Mouse (Mus musculus) lung, postnatal 25 days (tissue): ENCODE results near the gene Ltf.

Source experiments
- DNase-seq: peaks from one replicate; pipeline ENCODE4 v3.0.0; 2022; ENCODE audit warnings: low spot score

Gene Ltf

GRCm38 (mm10) chr9:111019022-111019421 lies at the start of gene Ltf:
Gene Ltf (plus strand): TSS chr9:111019271.
- DNase-seq: no peak

DNA sequence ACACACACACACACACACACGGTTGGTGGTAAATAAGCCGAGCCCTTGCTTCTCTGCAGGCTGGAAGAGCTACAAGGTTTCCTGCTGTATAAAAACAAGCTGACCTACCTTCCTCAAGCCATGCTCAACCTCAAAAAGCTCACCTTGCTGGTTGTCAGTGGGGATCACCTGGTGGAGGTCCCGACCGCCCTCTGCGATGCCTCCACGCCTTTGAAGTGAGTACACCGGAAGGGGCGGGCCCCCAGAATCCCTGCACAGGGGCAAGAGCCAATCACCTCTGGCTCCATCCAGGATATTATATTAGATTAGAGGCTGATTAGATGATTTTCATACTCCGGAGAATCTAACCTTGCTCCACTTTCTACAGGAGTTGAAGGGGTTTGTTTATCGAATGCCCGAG lies 39.7 kb upstream of the Ltf start:
- DNase-seq: no peak

- no peak for DNase-seq
Observed at GRCm38 (mm10) chr9:110982351-110982750, 36.7 kb upstream of the Ltf start.

DNA sequence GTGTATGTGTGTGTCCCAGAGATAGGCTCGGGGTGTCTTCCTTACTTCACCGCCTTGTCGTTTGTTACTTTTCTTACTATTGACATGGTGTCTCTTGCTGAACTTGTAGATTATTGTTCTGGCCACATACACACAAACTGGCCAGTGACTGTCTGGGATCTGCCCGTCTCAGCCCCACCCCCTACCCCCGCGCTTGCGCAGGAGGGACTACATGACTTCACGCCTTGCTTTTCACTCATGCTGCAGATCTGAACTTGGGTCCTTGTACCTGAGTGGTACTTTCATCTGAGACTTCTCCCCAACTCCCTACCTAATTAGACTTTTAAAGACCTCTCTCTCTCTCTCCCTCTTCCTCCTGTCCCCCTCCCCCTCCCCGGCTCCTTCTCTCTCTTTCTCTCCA lies 35.0 kb upstream of the Ltf start:
- no peak for DNase-seq

DNA sequence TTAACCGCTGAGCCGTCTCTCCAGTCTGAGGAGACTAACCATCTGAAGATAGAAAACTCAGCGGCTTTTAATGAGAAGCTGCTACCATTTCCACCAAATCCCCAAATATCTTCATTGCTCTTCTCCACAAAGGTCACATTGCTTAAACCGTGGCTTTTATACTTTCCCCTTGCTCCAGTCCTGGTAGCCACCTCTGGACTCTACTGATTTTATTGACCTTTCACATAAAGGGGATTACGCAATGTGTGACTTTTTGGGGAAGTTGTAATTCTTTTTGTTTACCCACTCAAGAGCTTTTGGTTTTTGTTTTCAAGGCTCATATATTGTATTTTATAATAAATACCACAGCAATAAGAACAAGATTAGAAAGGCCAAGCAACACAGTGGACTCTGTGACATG lies 33.5 kb upstream of the Ltf start:
- DNase-seq: no peak

DNA sequence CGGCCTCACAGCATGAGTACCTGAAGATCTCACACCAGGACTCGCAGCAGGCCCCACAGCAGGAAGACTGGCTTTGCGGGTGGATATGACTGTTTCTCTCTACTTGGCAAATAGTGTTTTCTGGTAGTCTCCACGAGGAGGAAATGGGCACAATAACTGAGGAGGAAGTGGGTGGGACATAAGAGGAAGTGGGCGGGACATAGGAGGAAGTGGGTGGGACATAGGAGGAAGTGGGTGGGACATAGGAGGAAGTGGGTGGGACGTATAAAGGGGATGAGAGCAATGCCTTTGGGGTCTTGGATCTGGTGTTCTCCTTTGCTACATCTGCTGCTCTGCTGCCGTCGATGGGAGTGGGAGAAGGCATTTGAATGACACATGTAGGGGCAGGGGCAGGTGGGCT lies 33.1 kb upstream of the Ltf start:
- no peak for DNase-seq

DNA sequence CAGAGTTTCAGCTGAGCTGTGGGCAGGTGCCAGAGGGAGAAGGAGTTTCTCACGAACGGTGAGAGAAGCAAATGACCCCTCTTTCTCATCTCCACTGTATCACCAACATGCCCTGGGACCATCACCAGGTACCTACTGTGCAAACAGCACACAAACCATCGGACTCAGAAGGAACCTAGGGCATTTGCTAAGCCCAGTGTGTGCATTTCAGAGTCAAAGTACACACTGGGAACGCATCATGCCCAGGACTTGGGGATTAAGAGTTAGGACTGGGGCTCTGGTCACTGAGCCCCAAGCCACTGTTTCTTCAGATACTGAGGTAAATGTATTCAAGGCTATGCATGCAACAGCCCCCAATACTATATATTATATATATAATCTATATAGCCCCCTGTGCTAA lies 31.7 kb upstream of the Ltf start:
- no peak for DNase-seq

- DNase-seq: no peak
Observed at GRCm38 (mm10) chr9:110988078-110988477, 31.0 kb upstream of the Ltf start.

GRCm38 (mm10) chr9:110989141-110989540 lies 29.9 kb upstream of the Ltf start:
- no peak for DNase-seq

- DNase-seq: no peak
Observed at GRCm38 (mm10) chr9:110989543-110989942, 29.5 kb upstream of the Ltf start.

DNA sequence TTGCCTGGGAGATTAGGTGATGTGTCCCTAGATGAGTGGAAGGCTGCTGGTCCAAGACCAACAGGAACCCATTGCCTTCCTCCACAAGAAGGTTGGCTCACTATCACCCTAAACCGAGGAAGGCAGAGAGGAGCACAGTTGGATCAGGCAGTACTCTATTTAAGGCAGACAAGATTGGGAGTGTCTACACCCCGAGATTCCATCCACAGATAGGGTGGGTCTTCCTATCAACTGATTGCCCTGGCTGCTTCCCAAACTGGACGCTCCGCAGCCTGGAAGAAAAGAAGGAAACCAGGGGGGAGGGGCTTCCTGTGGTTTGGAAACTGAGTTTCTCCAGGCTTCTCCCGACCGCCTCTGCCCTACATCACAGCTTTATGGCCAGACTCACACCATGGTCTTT lies 28.9 kb upstream of the Ltf start, which contains the start of gene Rtp3:
Rtp3 (minus strand) TSS at position 380 of the 400 bp plus-strand sequence.
- DNase-seq: peak; percentile 75

GRCm38 (mm10) chr9:110993281-110993709 lies 25.8 kb upstream of the Ltf start:
- DNase-seq: no peak

GRCm38 (mm10) chr9:110994716-110995172 lies 24.3 kb upstream of the Ltf start:
- peak; percentile 92 for DNase-seq

- DNase-seq: peak; percentile 88
Observed at GRCm38 (mm10) chr9:110997245-110997644, 21.8 kb upstream of the Ltf start.

GRCm38 (mm10) chr9:110999056-110999455 lies 20.0 kb upstream of the Ltf start:
- peak; percentile 56 for DNase-seq

DNA sequence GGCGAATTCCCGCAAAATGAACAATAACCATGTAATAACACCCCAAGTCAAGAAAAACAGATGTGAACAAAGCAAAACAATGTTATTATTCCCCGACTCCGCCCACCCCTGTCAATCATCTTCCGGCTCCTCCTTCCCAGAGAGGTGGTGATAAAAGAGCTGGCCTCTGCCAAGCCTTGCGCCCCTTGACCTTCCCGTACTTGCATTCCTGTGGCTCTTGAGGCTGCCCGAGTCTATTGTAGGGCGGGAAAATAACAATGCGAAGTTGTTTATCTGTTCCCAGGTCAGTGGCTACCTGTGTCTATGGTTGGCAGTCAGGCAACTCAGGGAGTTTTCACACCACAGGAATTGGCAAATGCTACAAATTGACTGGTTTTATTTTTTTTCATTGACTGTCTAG lies 19.2 kb upstream of the Ltf start:
- peak; percentile 73 for DNase-seq

DNA sequence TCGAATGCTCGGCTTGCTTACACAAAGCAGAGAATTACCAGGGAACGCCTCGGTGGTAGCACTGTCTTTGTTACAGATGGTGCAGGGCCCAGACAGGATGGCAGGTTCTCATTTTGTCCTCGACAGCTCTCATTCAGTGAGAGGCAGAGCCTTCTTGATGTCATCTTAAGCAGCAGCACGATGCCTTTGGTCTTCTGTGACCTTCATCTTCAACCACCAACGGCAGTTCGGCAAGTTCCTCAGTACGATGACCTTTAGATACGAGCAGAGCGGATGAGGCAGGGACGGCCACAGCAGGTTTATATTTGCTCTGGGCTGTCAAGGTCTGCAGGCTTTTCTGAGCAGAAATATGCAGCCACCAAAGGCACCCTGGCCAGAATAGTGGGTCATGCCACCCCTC lies 17.4 kb upstream of the Ltf start:
- no peak for DNase-seq

DNA sequence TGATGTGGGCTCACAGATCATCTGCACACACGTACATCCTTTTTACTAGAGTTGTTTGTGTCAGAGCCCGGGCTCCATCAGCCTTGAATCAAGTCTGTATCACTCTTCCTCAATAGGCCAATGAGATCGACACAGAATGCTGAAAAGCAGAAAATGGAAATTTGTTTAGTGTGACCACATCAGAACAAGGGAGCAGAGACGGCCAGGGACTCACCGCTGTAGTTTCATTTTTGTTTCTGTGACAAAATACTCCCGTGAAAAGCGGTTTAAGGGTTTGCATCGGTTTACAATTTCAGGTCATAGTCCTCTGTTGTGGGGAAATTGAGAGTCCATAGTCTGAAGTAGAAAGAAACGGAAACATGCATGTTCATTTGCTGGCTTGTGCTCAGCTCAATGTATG lies 15.8 kb upstream of the Ltf start:
- DNase-seq: no peak

- no peak for DNase-seq
Observed at GRCm38 (mm10) chr9:111006544-111006943, 12.5 kb upstream of the Ltf start.

DNA sequence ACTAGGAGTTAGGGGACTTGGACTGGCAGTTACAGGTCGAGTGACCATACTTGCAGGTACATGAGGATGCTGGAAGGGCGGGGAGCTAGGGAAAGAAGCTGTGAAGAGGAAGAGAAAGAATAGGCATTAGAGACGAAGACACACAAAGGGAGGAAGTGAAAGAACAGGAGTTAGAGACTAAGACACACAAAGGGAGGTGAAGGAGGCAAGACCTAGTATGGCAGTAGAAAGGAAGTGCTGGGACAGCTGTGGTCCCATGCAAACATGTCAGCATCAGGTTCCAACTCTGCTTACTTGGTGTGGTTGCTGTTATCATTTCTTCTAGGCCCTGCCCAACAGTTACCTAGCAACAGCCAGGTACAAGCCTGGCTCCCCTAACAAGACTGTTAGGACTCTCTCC lies 9.3 kb upstream of the Ltf start:
- DNase-seq: no peak

DNA sequence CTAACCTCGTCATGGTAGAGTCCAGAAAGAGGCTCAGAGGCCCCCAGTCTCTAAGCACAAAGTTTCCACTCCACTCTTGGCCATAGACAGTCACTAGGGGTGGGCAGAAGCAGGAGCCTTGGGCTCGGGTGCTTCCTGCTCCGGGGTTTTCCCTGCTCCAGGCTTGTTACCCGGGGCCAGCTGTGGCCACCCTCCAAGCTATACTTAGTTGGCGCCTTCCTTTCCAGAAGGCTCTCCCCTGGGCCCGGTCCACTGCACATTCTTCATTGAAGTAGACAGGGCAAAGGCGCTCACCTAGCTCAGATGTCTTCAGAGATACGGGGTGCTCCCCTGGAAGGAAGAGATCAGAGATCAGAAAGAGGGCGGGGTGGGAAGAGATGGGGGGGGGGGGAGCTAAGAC lies 7.5 kb upstream of the Ltf start:
- DNase-seq: no peak

DNA sequence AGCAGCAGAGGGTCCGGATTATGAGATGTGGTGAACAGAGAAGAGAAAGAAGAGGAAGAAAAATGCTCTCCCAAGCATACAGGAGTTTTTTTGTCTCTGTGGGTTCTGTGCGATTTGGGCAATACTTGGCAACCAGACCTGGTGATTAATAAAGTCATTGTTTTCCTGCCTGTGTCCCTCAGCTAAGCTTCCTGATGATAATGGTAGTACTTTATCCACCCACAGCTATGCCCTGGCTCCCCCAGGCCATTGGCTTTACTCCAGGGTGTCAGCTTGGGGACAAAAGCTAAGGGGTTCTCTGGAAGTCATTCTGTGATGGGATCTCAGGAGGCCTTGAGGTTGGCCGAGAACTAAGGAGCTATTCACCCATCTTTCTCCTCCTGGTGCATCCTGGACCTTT lies 7.0 kb upstream of the Ltf start:
- DNase-seq: peak; percentile 63

DNA sequence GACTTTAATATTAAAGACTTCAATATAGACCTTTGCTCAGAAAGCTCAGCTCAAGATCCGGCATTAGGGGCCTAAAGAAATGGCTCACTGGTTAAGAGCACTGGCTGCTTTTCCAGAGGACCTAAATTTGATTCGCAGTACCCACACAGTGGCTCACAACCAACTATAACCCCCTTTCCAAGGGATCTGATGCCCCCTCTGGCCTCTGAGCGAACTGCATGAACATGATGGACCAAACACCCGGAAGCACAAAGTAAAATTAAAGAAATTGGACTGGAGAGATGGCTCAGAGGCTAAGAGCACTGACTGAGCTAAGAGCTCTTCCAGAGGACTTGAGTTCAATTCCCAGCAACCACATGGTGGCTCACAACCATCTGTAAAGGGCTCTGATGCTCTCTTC lies 3.4 kb upstream of the Ltf start:
- no peak for DNase-seq

- no peak for DNase-seq
Observed at GRCm38 (mm10) chr9:111026791-111027190, 7.7 kb downstream of the Ltf start.

- no peak for DNase-seq
Observed at GRCm38 (mm10) chr9:111033717-111034116, 14.6 kb downstream of the Ltf start.
